Mouse (Mus musculus) frontal cortex, postnatal 36 days (tissue): ENCODE measurements around the gene 2610318N02Rik.
"Not testable (repeated sequence)": the region's sequence is repeated elsewhere in the genome, so short reads cannot be mapped to it uniquely, and the experiment has no call there.

ENCODE experiments used
- DNase-seq, 2 experiments: peaks; one replicate each; pipeline ENCODE4 v3.0.0; 2022; ENCODE audit warnings: low spot score in 2 of 2

The 2610318N02Rik gene

GRCm38 (mm10) chr16:17124871-17125520 lies at the start of gene 2610318N02Rik:
TSS of gene 2610318N02Rik (minus strand) at chr16:17125167.
- DNase-seq = peak; percentile 51 to 71

GRCm38 (mm10) chr16:17168049-17168448 lies 43.1 kb upstream of the 2610318N02Rik start:
- DNase-seq = no peak

GRCm38 (mm10) chr16:17167179-17167578 lies 42.2 kb upstream of the 2610318N02Rik start:
- no peak for DNase-seq

GRCm38 (mm10) chr16:17165478-17165877 lies 40.5 kb upstream of the 2610318N02Rik start:
- DNase-seq = not testable (repeated sequence)

GRCm38 (mm10) chr16:17154346-17154745 lies 29.4 kb upstream of the 2610318N02Rik start:
- no peak for DNase-seq

GRCm38 (mm10) chr16:17151874-17152273 lies 26.9 kb upstream of the 2610318N02Rik start:
- no peak for DNase-seq

- no peak for DNase-seq
Measured at GRCm38 (mm10) chr16:17150520-17151258, 25.7 kb upstream of the 2610318N02Rik start.

- DNase-seq = no peak
Measured at GRCm38 (mm10) chr16:17148084-17148483, 23.1 kb upstream of the 2610318N02Rik start.

GRCm38 (mm10) chr16:17147391-17147929 lies 22.5 kb upstream of the 2610318N02Rik start:
- peak; percentile 24 to 36 for DNase-seq

- peak; percentile 78 to 82 for DNase-seq
Measured at GRCm38 (mm10) chr16:17146772-17147235, 21.8 kb upstream of the 2610318N02Rik start, which contains the start of gene Ccdc116. TSS of gene Ccdc116 (minus strand) at chr16:17147229.

- DNase-seq = no peak
Measured at GRCm38 (mm10) chr16:17144339-17144738, 19.4 kb upstream of the 2610318N02Rik start, which contains the start of gene Ydjc. TSS of gene Ydjc (plus strand) at chr16:17144621.

- no peak for DNase-seq
Measured at GRCm38 (mm10) chr16:17137355-17137754, 12.4 kb upstream of the 2610318N02Rik start.

GRCm38 (mm10) chr16:17132906-17133200 lies 7.9 kb upstream of the 2610318N02Rik start:
- DNase-seq = no peak

- DNase-seq = peak; percentile 98
Measured at GRCm38 (mm10) chr16:17132089-17132905, 7.3 kb upstream of the 2610318N02Rik start, which contains the start of gene Sdf2l1. TSS of gene Sdf2l1 (minus strand) at chr16:17132383.

GRCm38 (mm10) chr16:17131191-17132088 lies 6.5 kb upstream of the 2610318N02Rik start:
- DNase-seq = no peak

GRCm38 (mm10) chr16:17127292-17127691 lies 2.3 kb upstream of the 2610318N02Rik start:
- DNase-seq = peak; percentile 19 to 54

GRCm38 (mm10) chr16:17124119-17124870 lies 672 bp downstream of the 2610318N02Rik start:
- DNase-seq = no peak

- no peak for DNase-seq
Measured at GRCm38 (mm10) chr16:17121569-17121968, 3.4 kb downstream of the 2610318N02Rik start.

- DNase-seq = no peak
Measured at GRCm38 (mm10) chr16:17117309-17117799, 7.6 kb downstream of the 2610318N02Rik start.
